Mouse (Mus musculus) adrenal gland, postnatal 14 days (tissue): ENCODE results near the gene Nedd9. TPM values are rescaled to one million over a fixed set of nuclear protein-coding genes. Genes with fewer than 3 reads are reported as not detected.

ENCODE experiments used
- DNase-seq: peaks from one replicate; pipeline ENCODE4 v3.0.0; 2021; ENCODE audit warnings: mixed read lengths
- long read RNA-seq, 2 experiments: library from polyadenylated mRNA; stranded (forward); transcript quantifications; one replicate each; pipeline ENCODE4 v2.0.0; 2021
- total RNA-seq: library from RNA; stranded (reverse); gene quantifications from 2 replicates; pipeline ENCODE4 v1.2.3, GENCODE M21; 2021

The Nedd9 gene
- total RNA-seq: 23.0 and 38.5 TPM in 2 replicates
- long read RNA-seq, experiment 1, full-length matches to known transcripts: 10 of 19 reads
- long read RNA-seq, experiment 1, partial matches to known transcripts: 6 of 19 reads
- long read RNA-seq, experiment 1, other reads (novel, unspliced or antisense): 3 of 19 reads
- long read RNA-seq, experiment 2, full-length matches to known transcripts: 4 of 6 reads
- long read RNA-seq, experiment 2, partial matches to known transcripts: 2 of 6 reads
- long read RNA-seq, experiment 2, other reads (novel, unspliced or antisense): 0 of 6 reads

DNA sequence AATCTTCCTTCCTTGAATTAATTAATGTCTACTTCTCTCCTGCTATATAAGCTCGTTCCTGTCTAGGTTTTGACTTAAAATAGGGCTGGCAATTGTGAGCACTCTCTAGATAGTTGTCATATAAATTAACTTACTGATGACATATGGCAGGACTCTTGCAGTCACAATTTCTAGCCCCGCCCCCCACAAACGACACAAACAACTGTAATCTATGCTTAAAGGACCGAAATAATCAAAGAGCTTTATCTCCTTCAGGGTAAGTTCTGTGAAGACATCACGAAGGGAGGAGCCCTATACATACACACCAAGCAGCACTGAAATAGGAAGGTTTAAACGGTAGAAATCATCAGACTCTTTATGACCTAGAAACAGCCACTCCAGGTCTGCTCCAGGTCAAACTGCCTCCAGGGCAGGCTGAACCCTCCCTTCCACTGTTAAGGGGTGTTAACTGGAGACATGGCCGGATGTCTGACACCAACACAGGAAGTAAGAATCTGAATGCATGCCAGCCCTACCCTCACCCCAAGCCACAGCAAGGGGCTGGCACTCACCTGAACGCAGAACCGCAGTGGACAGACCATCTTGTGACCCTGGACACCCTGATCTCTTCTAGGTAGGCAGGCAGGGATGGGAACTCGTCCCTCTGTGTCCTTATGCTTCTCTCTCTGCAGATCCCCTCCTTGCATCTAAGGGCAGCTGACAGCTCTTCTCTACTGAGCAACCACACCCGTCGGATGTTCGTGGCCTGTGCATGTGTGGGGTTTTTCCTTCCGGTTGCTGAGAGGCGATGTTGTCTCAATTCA is at the start of gene Nedd9:
Gene Nedd9, minus strand, starts transcription at position 757 of the 803 bp plus-strand sequence.
- peak; percentile 38 for DNase-seq

DNA sequence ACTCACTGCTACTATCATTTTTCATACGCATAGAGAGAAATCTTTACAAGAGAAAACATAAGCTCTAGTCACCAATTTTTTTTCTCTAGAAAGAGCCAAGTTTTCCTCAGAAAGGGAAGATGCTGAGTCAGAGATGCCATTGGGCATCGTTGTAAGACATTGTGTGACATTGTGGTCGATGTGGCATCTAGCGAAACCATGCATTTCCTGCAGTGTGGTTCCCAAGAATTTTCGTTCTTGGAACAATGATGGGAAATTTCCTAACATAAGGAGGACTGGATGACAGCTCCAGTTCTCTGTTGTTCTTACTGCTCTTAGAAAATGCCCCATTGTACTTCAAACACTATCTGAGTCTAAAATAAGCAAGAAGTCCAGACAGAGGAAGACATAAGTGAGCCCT is 45.5 kb upstream of the Nedd9 start:
- DNase-seq: no peak

DNA sequence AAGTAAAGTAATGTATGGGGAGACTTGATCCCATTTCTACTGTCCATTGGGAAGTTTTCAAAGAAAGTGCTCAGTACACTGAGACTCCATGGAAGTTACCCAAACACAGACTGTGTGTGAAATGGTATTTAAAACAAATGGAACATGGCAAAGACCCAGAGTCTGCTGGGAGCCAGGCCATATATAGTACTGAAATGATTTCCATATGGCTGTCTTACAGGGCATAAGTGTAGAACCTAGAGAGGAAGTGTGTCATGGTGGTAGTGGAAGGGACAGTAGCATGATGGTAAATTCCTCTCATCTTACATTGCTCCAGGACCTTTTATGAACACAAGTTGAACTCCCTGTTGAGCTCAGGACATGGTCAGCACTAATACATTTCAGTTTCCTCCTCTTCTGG is 43.2 kb upstream of the Nedd9 start:
- no peak for DNase-seq

DNA sequence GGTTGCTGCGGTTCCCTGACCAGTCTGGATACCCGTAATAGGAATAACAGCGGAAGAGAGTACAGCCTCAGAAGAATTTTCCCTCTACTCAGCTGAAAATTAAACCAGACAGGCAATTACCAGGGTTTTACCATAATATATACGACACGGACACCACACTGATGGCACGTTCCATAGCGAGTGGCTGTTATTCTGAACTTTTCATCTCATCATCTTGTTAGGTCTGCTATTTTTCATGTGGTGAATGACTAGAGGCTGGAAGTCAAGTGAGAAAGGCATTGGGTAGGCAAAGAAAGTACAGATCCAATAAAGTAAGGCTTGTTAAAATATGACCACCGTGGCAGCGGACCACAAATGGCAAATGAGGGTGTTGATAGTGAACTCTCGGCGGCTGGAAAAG is 37.0 kb upstream of the Nedd9 start:
- DNase-seq: no peak

DNA sequence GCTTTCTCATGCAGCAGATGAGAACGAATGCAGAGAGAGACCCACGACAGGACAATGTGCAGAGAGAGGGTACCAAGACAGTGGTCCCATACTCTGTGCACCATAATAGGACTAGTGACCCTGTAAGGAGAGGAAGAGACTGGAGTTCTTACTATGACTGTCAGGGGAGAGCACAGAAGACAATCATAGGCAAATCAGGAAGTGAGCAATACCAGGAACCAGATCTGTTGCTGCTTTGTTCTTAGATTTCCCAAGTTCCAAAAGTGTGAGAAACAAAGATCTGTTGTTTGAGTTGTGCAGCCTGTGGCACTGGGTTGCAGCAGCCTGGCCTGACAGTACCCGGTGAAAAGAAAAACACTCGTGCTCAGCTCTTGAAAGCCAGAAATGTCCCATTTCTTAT is 34.1 kb upstream of the Nedd9 start:
- no peak for DNase-seq

DNA sequence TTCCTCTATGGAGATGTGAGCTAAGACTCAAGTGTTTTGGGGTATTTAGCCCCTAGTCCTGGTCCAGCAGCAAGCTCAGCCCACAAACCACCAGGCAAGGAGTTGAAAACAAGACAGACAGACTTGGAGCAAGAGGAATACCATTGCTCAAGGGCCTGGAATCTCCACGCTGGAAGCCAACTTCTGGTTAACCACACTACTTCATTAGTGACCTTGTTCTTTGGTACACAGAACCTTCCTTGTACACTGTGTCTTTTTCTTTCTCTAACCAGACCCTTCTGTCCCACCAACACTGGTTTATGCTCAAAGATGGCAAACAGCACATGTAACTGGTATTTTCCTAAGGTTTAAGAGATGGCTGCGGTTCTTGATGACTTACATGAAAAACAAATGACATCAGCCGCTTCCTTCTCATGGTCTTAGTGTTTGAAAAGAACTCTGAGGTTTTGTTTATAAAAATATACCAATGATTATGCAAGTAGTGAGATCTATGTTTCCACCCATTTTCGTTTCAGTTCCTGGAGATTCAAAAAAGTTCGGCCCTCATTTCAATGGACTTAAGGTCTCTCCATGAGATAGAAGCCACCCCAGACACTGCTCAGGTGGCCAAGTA is 33.5 kb upstream of the Nedd9 start:
- no peak for DNase-seq

DNA sequence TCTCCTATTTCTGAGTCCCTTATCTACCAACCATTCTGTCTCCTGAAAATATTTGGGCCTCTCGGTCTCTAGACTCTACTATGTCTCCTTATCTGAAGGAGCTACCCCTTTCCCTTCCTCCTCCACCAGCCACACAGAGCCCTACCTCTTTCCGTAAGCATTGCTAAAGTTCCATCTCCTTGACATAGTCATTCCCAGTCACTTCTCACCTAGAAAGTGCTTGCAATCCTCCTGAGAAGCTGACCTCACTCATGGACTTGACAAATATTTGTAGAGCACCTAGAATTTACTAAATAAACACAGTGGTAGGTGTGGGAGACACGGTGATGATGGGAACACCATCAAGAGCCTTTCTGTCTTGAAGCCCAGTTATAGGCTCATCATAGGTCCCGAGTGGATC is 32.6 kb upstream of the Nedd9 start:
- DNase-seq: no peak

DNA sequence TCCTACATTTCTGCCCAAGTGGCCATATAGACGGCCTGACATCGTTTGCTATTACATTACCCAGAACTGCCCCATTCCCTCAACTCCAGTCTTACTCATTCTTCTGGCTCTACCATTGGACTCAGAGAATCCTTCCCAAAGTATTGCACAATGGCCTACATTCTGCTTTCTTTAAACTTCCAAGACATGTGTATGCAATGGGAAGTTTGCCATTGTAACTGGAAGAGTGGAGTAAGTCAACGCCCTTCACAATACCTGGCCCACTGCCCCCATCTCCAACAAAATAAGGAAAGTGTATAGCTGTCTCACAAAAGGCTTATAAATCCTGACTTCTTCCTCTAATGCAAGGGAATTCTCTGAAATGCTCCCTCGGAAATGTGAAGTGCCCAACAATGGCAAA is 30.0 kb upstream of the Nedd9 start:
- no peak for DNase-seq

DNA sequence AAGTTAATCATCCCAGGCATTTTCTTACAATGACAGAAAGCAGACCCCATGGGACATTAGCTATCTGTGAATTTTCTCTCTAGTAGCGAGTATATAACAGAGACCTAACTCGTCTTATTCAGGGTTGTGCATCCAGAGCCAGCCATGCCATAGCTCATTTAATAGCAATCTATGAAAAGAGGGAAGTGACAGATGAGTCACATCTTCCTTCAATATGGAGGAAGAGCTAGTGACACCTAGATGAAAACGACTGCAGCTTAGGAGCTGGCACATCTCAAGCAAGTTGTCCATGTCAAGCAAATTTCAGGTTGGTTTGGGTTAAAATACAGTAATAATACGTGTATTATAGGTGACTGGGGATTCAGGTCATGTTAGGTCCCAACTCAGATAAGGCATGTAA is 28.6 kb upstream of the Nedd9 start:
- DNase-seq: no peak

DNA sequence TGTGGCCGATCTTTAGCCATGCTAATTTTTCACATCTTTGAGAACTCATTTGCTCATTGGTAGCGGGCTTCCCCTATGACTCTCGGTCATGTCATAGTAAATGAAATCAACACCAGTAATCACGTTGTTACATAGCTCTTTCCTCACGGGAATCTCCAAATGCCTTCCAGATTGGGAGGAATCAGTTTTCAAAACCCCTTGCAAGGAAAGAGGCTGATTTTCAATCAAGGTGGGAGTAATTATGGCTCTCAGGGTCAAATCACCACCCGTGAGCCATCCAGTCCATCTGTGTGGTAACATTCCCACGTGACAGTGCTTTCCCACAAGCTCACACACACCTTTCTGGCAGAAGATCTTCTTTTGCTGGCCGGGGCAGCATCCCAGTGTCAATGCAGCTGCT is 27.8 kb upstream of the Nedd9 start:
- no peak for DNase-seq

DNA sequence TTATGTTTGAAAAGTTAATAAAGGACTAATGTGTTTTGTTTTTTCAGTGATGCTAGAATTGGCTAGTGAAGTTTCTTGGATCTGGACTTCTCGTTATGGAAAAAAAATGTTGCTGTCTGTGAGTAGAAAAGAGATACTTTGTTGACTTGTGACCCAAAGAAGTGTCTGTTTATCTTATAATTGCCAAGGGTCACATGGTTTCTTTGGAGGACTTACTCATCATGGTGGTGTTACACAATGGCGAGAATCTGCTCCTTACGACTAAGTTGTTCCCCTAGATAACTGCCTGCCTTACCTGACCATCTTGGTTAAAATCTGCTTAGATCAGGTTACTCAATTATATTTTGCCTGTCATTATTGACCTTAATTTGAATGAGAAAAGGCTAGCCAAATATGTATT is 26.3 kb upstream of the Nedd9 start:
- no peak for DNase-seq

DNA sequence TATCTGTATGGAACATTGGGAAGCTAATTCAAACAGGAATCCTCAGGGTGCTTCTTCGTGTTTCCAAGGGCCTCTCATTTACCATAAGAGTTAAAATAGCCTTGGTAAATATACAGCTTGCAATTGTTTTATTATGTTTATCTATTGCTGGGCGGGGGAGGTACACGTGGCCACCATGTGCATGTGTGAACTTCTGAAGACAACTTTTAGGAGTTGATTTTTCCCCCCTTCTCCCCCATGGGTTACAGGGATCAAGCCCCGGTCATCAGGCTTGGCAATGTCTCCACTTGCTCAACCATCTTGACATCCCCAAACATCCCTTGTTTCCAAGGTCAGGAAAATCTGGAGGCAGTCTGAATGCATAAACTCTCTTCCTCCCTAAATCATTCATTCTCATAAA is 25.1 kb upstream of the Nedd9 start:
- no peak for DNase-seq

DNA sequence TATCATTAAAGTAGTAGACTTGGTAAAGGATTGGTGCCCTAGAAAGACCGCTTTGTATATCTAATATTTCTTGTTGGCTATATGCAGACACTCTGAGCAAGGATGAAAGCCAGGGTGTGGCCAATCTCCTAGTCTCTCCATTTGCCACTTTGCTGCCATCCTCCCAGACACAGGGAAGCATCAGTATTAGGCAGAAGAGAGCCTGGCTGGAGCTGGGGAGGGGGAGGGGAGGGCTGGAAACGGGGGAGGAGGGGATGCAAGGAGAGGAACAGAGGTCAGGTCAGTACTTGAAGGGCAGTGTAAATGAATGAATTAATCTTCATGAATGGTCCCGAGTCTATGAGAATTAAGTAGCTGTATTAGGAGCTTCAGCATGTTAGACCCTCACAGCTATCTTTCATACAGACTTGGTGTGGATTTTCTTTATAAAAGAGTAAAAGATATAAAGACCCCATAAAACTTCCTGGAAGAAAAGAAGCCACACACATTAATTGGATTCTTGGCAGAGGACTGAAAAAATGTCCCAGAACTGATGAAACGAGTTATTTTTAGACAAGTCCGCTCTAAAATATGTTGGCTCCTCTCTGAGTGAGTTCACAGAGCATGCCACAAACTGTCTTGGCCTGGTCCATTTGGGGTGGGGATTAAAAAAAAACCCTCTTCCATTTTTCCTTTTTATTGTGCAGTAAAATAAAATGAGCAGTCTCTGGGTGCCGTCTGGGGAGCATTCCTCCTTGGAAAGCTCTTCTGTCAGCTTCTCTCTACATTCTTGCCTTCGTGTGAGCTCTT is 23.7 kb upstream of the Nedd9 start:
- peak; percentile 16 for DNase-seq

DNA sequence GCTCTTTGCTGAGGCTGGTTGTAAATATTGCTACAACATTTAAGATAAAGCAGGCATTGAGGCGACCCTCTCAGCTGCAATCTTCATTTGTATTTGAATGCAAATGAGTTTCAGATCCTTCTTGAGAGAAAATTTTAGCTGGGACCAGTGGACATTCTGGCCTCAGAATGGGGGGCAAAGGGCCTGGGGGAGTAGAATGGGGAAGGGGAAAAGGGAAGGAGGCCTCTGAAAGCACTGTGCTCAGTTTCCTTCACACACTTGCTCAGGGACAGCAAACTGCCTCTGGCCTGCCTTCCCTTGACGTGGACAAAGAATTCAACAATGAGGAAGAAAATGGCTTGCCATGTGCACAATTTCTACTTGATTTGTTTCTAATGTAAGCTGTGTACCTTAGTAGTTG is 18.4 kb upstream of the Nedd9 start:
- DNase-seq: no peak

DNA sequence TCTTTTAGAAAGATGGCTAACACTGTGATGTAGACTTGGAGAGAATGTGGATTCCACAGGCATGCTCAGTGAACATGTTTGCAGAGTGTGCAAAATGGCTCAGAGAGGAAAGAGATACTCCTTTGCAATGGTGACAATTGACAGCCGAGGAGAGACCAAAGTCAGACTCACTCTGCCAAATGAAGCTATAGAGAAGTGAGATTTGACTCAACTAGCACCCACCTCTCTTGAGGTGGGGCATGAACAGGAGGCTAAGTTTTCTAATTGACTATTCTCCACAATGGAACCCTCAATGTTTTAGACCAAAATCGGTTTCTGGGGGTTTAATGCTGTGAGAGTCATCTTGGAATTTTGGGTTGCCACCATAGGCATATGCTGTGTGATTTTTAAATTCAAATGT is 17.8 kb upstream of the Nedd9 start:
- no peak for DNase-seq

DNA sequence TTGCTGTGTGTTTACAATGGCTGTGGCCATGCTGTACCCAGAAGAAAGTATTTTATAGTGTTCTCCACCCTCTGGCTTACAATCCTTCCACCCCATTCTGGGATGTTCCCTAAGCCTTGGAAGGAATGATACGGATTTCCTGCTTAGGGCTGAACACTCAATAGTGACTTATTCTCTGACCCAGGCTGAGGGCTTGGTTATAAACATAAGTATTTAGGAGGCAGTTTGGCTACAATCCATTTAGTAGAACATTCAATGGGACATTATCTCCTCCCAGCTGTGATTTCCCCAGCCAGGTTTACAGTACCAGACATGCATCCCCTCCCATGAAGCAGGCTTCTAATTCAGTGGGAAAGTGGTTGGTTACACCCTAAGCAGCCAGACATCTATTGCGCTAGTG is 17.3 kb upstream of the Nedd9 start:
- no peak for DNase-seq

DNA sequence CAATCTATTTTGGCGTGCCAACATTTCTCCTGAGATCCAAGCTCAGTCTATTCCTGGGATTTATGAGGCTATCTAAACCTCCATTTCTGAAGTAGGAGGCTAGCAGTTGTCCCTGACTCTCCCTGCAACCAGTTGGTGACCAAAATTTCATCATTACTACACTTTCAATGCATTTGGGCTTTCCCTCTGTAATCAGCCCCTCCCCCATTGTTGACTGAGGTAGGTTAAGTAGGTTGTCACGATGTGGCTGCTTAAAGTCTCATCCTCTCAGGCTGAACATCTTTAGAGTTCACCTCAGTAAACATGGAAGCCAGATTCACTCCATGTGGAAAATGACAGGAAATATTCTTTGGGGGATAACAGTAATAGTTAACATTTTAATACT is 15.7 kb upstream of the Nedd9 start:
- DNase-seq: no peak

DNA sequence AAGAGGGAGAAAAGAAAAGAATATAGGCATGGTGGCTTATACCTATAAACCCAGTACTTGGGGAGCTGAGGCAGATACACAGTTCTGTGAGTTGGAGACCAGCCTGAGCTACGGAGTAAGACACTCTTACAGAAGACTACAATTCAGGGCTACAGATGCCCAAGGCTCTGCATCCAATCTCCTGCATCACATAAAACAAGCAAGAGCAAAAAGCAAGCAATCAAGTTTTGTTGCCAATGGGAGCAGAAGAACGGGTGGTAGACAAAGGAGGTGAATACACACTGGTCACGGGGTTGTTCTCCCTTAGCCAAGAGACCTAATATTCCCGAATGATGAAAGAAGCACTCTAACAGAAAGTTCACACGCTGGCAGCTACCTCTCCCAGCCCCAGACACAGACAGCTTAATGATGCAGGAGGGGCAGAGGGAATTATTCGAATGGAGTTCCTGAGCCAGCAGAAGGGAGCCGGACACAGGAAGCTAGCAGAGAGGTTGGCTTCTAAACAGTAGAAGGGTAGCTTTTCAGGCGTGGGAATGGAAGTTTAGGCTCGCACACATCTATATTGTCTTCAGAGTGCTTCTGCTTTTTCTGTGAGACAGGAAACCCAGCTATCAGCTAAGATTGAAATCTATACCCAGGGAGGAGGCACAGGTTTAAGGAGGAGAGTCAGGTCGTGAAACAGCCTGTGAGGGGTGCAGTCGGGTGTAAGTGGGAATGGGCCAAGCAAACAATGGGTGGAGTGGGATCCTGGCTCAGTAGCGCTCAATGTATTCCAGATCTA is 15.2 kb upstream of the Nedd9 start:
- DNase-seq: no peak

DNA sequence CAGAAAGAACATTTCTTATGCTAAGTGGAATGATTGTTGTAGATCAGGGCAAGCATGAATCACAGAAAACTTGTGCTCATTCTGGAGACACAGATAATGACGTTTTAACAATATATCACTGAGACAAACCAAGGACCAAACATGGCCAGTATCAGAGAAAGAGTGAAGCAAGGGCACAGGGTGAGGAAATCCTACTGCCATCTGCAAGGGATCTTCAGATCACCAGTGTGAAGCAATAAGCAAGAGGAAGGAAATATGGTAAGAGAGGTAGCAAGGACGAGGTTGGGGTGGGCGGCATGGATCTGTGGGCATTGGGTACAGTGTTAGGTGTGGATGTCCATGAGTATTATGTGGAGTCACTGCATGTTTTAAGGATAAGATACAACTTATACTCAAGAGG is 13.6 kb upstream of the Nedd9 start:
- DNase-seq: peak; percentile 9

DNA sequence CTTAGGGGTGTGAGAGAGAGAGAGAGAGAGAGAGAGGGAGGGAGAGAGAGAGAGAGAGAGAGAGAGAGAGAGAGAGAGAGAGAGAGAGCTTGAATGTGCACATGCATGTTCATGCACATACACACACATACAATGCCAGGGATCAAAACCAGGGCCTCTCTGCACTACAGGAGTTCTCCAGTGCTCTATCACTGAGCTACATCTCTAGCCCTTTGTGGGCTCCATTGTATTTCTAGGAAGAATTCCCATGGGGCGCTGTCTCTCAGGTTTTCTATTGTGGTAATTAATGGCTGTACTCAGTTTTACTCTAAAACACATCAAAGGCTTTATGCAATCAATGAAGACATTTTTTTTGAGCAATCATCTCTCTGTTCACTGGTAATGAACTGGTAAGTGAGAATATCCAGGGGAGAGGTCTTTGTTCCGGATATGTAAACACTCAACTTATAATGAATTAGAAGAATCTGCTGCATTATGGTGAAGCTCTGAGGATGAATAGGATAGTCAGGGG is 11.5 kb upstream of the Nedd9 start:
- no peak for DNase-seq

DNA sequence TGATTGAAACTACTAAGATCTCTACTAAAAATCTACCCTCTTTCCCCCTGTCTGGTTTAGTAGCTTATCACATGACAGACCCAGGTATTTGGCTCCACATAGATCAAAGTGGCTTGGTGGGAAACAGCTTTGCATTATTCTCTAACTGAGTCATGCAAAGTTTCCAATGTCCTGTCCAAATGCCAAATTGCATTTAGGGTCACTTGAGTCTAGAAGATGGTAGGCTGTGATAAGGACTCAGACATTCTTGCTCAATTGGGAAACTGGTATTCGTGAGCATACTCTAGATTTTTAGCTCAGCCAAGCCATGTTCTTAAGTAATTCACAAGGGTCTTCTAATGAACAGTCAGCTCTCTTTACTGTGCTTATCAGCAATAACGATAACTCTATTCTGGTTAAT is 7.5 kb upstream of the Nedd9 start:
- no peak for DNase-seq
